Mouse (Mus musculus): Measurements from ENCODE around the gene Bcl6b. TPM values are rescaled to one million over a fixed set of nuclear protein-coding genes. Genes with fewer than 3 reads are reported as not detected.
A peak's percentile ranks its signal among the peaks of the same experiment; 100 is the strongest.

The Bcl6b gene
- total RNA-seq, 2 experiments from 2014 or later, result 10.7 to 18.9 TPM

DNA sequence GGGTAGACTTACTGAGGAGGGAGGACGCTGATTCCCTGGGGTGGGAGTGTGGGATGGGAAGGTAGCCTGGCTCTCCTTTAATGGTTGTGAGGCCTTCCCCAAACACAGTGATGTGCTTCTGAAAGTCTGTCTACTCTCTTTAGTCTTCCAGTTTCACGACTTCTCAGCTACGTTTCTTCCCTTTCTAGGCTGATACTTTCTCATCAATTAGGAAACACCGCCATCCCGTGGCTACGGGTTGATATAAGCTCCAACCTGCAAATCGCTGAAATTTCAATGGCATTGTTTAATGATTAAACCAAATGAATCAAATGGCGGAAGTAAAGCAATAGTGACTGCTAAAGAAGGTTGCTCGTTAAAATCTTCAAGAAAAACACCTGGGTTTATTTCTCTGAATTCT is 16.7 kb downstream of the Bcl6b start:
- DNase-seq, result peak; percentile 72 to 81

DNA sequence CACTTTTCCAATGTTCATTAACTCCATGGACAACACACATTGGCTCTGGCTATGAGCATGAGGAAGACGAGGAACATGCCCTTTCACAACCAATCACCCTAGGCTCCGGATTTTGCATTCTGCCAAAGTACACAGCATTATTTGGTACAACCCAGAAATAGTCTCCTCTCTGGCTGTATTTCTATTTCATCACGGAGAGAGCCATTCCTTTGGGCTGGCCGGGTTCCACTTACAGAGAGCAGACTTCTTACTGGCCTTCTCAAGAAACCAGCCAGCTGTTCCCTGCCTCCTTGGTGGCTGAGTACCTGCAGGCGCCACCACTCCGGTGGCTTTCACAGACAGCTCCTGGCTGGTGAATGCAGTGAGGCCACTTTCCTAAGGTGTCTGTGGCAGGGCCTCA is 17.2 kb downstream of the Bcl6b start, which contains the start of gene Slc16a11:
Slc16a11 (plus strand) TSS at position 330 of the 400 bp plus-strand sequence.
- DNase-seq, result no peak

DNA sequence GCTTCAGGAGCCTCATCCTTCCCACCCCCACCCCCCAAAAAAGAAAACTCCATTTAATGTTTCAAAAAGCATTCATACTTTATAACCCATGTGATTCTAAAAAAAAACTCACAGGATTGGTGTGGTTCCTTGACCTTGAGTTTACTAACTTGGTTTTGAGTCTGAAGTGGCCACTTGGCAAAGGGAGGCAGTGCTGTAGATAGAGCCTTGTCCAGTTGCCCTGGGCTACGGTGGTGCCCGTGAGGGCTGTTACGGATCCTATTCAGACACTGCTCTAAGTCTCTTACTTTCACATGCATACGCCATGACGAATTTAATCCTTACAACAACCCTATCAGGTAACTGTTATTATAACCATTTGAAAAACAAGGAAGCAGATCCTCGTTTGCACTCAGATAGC is 17.6 kb downstream of the Bcl6b start:
- no peak for DNase-seq

DNA sequence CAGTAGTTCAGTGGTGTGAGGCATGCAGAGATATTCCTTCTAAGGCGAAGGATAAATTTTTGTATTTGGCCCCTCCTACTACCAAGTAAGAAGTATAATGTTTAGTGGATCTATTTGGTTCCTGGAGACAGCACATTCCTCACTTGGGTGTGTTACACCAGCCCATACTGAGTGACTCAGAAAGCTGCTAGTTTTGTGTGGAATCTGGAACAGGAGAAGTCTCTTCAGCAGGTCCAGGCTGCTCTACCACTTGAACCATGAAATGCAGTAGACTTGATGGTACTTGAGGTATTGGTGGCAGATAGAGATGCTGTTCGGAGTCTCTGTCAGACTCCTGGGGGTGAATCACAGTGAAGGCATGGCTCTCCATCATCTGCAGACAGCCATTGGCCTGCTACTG is 18.9 kb downstream of the Bcl6b start:
- DNase-seq, result no peak

DNA sequence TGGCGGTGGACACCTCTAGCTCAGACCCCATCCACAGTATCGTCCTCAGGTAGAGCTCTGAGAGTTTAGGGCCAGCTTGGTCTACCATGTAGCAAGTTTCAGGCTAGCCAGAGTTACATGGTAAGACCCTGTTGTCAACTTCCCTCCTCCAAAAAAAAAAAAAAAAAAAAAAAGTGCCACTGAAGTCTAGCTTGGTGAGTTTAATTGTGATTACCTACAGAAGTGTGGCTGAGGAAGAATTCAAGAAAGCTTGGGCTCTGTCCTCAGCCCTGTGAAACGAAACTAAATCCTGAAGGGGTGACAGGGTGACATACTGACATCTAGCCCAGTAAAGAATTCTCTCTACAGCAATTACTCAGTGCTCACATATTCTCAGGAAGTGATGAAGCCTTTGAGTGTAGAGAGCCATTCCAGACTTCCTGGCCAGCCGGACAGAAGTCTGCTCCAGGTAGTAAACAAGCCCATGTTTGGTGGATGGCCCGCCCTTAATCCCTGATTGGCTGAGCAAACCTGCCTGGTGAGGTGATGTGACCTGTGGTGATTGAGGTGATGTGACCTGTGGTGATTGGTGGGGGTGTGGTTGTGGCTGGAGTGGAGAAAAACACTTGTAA is 20.7 kb downstream of the Bcl6b start:
- no peak for DNase-seq

DNA sequence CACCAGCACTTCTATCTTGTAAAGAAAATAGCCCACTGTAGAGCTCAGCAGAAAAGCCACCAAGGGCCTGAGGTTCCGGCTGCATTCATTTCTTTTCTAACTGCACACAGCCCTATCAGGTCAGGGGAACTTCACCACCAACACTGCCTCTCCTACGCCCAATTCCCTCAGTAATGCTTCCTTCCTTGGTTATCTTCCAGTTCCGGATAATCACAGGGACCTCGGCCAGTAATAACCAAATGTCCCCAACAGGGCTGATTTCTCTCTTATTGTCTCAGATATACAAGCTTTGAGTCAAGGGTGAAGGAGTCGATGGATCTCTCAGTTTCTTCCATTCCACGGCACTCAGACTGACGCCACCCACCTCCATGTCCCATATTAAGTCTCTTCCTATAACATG is 22.3 kb downstream of the Bcl6b start:
- DNase-seq, result no peak

DNA sequence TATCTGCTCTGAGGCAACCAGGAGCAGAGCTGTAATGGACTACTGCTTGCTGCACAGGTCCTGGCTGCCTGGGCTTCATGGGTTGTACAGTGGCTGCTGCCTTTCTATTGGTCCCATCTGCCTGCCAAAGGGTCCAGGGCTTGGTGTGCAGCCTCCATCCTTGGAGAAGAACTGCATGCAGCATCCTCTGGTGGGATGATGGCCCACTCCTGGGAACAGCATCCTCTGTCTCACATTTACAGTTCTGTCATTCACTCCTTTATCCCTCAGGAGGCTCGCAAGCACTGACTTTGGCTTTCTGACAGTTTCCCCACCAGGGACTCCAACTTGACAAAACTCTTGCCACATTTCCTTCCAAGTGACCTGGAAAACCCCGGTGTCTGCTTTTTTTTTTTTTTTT is 22.8 kb downstream of the Bcl6b start:
- no peak for DNase-seq

DNA sequence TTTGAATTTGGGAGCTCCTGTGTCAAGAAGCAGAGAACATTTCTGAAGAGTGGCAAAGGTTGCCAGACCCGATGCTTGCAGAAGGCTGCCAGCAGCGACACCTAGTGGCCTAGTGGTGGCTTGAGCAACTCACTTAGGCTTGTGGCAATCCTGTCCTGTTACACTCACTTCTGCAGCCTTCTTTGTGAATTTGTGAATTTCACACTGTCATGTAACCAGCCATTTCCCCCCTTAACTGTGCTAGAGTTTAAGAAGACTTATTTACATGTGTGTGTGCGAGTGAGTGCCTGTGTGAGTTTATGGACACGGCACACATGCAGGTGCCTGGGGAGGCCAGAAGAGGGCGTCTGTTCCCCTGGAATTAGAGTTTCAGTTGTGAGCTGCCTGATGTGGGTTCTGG is 27.9 kb downstream of the Bcl6b start:
- peak; percentile 91 to 92 for DNase-seq

DNA sequence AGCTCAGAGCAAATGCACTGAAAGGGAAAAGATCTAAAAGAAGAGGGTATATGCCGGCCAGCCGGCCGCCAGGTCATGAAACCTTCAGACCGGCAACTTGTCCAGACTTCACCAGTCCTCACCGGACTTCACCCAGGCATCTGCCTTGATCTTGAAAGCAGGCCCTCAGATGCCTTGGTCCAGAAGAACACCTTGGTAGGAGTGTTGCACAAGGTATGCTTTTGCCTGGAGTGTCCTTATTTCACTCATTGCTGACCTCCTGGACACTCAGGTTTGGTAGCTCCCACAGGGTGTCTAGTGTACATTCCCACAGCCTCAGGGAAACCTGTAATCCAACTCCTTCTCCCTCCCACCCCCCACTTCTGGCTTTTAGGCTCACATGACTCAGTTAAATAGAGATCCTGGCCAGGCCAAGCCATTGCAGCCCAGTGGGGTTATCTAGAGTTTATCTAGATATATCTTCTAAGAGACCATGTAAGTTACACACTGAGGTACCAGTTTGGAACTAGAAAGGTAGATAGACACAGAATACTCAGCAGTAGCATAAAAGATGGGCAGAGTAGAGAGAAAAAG is 29.5 kb downstream of the Bcl6b start:
- no peak for DNase-seq

DNA sequence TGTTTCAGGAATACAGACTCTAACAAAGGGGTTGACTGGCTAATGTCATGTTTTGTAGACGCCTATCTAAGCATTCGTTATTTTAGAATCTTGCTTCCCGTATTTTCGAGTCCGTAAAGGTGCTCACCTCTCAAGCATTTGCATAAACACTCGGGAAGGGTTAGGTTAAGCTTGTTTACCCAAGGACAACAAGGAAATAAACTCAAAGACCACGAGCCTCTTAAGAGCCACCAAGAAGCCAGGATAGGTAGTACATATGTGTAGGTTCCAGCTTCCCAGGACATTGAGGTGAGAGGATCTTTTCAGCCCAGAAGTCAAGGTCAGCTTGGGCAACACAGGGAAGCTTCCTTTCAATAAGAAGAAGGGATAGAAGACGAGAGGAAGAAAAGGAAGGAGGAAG is 30.5 kb downstream of the Bcl6b start:
- DNase-seq, result no peak

DNA sequence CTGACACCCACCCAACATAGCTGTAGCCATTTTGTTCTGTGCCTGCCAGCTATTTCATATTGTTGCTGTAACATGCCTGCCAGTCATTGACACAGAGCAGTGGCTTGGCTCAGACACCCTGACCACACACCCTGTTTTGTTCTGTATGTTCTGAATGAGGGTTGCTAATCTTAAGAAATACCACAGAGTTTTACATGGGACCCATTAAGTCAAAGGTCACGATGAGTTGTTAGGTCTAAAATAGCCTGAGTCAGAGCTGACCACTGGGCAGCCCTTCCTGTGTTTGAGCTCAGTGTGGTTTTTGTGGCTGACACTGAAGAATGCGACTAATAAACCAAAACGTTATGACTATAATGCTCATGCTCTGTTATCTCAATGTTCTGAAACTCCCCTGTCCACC is 31.3 kb downstream of the Bcl6b start:
- peak in 1 of 2 experiments; percentile 39 for DNase-seq

DNA sequence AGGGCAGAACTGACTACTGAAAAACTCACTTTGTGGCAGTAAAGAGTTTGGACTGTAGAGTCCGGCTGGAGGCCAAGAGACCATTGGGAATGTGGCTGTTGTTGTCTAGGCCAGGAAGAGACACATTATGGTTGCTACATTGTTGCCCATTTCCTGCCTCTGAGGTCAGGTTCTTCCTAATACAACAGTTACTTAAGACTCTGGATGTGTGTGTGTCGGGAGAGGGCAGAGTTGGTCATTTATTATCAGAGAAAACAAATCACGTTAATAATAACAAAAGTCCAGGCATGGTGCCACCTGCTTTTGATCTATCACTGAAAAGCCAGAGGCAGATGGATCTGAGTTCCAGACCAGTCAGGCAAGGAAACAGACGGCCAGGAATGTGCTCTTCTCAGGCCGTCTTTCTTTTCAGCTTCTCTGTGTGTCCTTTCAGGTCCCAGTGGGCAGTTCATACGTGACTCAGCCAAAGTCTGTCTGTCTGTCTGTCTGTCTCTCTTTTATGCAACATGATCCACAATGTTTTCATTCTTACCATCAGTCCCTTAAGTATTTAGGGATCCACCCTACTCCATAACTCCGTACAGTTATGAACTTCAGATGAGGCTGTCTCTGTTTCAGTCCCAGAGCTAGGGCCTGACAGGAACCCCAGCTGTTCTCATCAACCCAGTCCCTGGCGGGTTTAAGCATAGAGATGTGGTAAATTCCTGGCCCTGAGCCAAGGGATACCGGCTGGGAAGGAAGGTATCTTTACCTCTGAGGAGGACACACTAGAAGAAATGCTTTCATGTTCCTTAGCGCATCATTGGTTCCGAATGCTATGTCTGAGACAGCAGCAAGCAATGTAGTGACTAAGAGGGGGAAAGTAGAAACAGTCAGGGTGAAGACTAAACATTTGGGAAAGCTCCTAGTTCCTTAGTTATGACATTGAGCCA is 36.0 kb downstream of the Bcl6b start:
- DNase-seq, result no peak

DNA sequence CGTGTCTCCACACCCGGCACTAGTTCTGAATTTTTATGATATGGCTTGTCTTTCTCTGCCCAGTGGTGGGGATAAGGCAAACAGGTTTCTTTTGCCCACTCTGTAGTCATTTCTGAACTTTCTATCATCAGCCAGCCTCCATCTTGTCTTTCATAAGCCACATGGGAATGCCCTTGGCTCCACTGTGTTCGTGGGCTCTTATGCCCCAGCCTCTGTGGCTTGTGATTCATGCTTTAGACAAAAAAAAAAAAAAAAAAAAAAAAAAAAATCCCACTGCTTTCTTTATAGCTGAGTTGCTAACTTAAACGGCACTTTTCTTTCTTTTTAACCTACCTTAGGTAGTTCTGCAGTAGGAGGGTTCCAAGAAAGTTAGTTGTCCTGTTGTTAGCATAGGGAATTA is 37.4 kb downstream of the Bcl6b start:
- DNase-seq, result no peak

DNA sequence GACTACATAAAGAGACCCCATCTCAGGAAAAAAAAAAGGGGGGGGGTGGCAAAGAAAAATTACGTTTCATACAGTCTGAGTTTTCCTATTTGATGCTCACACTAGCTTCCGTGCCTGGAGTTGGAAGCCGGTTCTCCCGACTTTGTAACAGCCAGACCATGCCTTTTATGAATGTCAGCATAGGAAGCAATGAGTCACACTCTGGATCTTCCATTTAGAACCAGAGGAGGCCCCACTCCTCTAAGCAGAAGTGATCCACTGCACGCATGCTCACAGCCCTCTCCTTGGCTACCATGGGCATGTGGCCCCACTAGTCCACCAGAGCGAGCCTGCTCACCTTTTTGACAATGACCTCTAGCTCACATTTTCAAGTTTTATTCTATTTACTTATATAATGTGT is 38.4 kb downstream of the Bcl6b start:
- no peak for DNase-seq

DNA sequence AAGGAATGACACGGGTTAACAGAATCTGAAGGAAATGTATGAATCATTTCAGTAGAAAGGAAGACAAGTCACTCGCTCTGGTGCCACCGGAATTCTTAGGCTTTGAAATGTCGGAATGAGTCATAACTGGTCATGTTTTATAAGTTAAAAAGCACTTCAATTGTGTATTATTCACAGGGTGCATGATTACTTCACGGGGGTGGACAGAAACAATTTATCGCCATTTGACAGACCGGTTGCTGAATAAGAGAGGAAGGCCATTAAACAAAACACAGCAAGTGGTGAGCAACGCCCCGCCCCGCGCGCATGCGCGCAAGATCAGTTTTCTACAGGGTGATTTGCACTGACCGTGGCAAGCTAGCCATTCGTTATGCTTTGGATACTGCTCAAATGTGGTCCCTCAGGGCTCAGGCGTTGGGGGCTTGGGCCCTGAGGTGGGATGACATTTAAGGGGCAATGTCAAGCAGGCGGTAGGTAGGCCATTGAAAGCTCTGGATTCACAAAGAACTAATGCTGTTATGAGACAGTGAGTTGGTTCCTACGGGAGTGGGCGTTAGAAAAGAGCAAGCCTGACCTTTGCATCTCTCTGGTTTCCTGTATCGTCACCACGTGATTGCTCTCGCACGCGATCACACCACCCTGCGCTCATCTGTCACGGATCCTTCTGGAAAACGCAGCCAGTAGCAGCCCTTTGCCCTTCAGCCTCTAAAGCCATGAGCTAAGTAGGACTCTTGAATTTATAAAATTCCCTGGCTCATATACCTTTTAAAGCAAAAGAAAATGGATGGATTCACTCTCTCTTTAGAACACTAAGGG is 40.1 kb downstream of the Bcl6b start:
- peak; percentile 69 to 77 for DNase-seq

DNA sequence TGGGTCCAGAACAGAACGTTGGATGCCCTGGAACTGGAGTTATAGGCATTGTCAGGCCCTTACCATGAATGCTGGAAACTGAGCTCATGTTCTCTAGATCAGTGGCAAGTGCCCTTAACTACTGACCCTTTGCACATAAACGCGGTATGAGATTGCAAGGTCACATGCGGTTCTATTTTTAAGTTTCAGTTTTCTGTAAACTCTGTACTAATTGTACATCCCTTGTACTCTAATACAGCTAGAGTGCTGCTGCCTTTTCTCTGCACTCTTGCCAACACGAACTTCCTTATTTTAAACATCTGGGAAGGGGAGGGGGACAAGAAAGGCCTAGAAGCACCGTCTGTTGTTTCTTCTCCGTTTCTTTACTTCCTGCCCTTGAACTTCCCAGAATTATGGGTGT is 44.5 kb downstream of the Bcl6b start:
- DNase-seq, result no peak

DNA sequence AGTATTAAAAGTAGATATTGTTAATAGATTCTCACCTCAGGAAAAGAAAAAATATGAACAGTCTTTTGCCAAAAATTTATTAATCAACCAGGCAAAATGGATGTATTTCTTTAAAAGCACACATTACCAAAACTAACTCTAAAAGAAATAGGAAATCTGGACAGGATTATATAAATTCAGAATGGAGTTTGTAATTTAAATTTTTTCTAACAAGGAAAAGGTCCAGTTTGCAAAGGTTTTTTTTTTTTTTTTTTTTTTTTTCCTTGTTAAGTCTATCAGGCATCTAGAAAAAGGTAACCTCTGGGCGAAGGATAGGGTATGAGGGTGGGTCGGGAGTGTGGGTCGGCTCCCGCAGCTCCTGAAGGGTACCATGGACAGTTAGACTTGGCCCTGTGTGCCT is 49.1 kb downstream of the Bcl6b start:
- DNase-seq, result no peak

DNA sequence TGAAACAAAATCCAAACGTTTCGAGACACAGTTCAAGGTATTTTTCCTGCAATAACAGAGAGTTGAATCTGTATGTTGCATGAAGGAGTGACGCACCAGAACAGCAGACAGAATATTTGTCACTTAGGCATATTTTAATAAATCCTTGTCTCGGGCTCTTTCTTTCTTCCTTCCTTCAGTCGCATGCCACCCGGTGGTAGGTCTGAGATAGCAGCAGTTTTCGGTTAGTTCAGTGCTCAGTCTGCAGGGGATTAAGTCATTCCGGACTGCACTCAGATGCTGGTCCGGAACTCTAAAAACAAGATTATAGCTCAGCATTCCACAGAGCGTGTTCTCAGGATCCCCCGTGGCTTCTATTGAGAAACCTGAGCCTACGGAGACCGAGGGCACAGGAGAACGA is 50.2 kb downstream of the Bcl6b start:
- DNase-seq, result peak; percentile 30 to 51

DNA sequence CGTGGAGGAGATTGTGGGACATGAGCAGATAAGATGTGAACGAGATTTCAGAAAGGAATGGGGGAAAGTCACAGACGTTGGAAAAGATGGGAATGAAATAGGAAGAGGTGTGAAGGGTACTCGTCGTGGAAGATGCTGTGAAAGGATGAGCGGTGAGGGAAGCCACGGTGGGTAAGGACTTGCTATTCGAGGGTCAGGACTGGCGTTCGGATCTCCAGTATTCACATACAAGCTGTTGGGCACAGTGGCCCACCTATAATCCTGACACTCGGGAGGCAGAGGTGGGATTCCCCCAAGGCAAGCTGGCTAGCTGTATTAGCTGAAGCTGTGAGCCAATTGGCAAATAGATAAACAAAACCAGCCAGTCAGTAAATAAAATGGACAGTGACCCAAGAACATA is 50.8 kb downstream of the Bcl6b start:
- no peak for DNase-seq

DNA sequence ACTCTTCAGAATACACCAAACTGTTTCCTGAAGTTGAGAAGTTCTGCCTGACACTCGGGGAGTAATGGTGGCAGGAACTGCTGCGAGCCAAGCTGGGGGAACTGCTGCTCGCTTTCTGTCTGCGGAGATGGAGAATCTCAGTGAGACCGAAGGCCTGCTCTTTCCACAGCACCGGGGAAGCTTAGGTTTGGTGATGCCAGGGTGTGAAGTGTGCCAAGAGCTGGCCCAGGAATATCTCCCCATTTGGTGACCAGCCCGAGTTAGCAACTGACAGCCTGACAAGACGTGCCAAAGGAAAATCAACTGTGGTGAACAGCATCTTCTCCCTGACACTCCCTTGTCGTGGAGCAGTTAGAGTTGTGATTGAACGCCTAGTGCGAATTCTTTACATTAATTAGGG is 51.3 kb downstream of the Bcl6b start:
- no peak for DNase-seq

DNA sequence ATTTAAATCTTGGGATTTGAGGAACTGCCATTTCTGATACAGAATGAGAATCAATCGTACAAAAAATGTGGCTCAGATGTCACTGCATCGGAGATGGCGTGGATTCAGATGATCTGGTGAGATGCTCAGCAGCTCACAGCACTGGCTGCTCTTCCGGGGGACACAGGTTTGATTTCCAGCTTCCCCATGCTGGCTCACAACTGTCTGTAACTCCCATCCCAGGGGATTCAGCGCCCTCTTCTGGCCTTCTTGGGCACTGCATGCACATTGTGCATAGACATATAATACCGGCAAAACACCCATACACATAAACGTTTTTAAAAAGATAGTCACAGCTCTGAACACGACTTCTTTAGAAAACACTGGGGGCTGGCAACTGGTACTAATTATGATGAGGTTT is 52.0 kb downstream of the Bcl6b start:
- DNase-seq, result peak in 1 of 2 experiments; percentile 13

DNA sequence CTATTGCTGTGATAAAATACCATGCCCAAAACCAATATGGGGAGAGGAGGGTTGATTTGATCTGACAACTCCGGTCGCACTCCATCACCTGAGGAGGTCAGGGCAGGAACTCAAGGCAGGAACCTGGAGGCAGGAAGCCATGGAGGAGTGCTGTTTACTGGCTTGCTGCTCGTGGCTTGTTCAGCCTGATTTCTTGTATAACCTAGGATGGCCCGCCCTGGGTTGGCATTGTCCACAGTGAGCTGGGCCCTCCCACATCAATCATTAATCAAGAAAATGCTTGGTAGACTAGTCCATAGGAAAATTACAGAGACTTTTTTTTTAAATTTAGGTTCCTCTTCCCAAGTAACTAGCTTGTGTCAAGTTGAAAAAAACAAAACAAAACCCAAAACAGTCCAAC is 55.1 kb downstream of the Bcl6b start:
- no peak for DNase-seq

Data from adrenal gland, postnatal 36 days (tissue).